Mouse (Mus musculus): ENCODE measurements around the gene Kti12.

GRCm38 (mm10) chr4:108833828-108834114, 13.8 kb upstream of the Kti12 start:
- TF ChIP-seq CTCF (IDR thresholded peaks at IDR 0.05) (no peak), EP300 (IDR thresholded peaks at IDR 0.05) (no peak; the same call in 1 of the 2 replicates)
